Mouse (Mus musculus) small intestine, adult 2 months (tissue): ENCODE results near the gene Slc43a3.

Source experiments
- CTCF ChIP-seq: fragments of 200-500 bp; IDR thresholded peaks from 2 replicates; pipeline ENCODE4 v1.5.1; 2012; ENCODE audit warnings: low read depth, mild to moderate bottlenecking, control low read depth, inconsistent platforms, low read length, moderate library complexity, mixed read lengths; ENCODE audit not compliant: insufficient replicate concordance, insufficient read length; ENCODE audit errors: extremely low read depth
- POLR2A ChIP-seq: fragments of 200-500 bp; IDR thresholded peaks from 2 replicates; pipeline ENCODE4 v1.6.1; 2012; ENCODE audit warnings: low read depth, mild to moderate bottlenecking, control low read depth, inconsistent platforms, low read length, moderate library complexity

DNA sequence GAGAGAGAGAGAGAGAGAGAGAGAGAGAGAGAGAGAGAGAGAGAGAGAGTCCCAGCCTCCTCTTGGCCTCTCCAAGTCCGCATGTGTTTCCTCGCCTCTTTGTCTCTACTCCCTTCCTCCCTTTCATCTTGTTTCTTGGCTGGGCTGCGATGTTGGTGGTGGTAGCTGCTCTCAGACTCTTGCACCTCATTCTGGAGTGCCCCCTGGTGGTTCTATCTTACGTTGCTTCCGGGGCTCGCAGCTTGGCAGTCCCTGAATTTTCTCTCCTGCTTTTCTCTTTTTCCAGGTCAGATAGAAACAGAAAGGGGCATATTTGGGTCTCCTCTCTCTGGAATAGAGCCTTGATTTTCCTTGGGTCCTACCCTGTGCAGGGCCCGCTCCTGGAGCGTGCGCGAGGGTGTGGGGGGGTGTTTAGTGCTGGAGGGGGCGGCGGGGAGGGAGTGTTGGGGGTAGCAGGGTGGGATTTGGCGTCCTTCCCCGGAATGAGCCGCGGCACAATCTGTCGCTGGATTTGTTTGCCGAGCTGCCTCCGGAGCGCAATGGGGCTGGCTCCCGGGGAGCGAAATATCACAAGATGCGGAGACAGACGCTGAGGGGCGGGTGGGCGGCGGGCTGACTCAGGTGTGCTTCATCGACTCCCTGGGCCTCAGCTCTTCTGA, 47.6 kb upstream of the Slc43a3 start:
- peak; percentile 61; the same call in 1 of the 2 replicates for TF ChIP-seq CTCF
- TF ChIP-seq POLR2A = no peak
